Mouse (Mus musculus) G1E (cell line): ENCODE results near the gene Olfr522. TPM values are rescaled to one million over a fixed set of nuclear protein-coding genes. Genes with fewer than 3 reads are reported as not detected.
"Not testable (repeated sequence)": the region's sequence is repeated elsewhere in the genome, so short reads cannot be mapped to it uniquely, and the experiment has no call there.

Source experiments
- ATAC-seq: 2 replicates; pipeline ENCODE4 v1.8.0; 2016; ENCODE audit warnings: mild to moderate bottlenecking; ENCODE audit not compliant: insufficient number of reproducible peaks, poor library complexity, low FRiP score, severe bottlenecking; ENCODE audit errors: extremely low read depth
- DNase-seq: peaks from one replicate; pipeline ENCODE4 v3.0.0; 2012; ENCODE audit warnings: low spot score
- H3K27me3 ChIP-seq: 2 replicates; pipeline ENCODE4 v1.6.1; 2012; ENCODE audit warnings: mild to moderate bottlenecking, low read length, inconsistent platforms; ENCODE audit not compliant: insufficient read depth
- H3K36me3 ChIP-seq: replicated peaks from 2 replicates; pipeline ENCODE3; 2012; ENCODE audit warnings: mild to moderate bottlenecking, inconsistent platforms
- H3K4me1 ChIP-seq: 2 replicates; pipeline ENCODE4 v1.6.1; 2012; ENCODE audit warnings: low read depth, low read length, inconsistent platforms, mixed read lengths; ENCODE audit not compliant: insufficient read depth
- H3K4me3 ChIP-seq: 2 replicates; pipeline ENCODE4 v1.5.1; 2012; ENCODE audit warnings: low read depth, mild to moderate bottlenecking, inconsistent platforms, low read length, moderate library complexity, mixed read lengths
- H3K9me3 ChIP-seq: replicated peaks from 2 replicates; pipeline ENCODE4 v1.6.1; 2012; ENCODE audit warnings: inconsistent platforms
- CTCF ChIP-seq: IDR thresholded peaks from 2 replicates; pipeline ENCODE4 v1.5.1; 2012; ENCODE audit warnings: low read depth, low read length, inconsistent platforms, mixed read lengths
- GATA1 ChIP-seq: IDR thresholded peaks from 2 replicates; pipeline ENCODE4 v1.6.1; 2012; ENCODE audit warnings: borderline replicate concordance, low read length, inconsistent platforms, mixed read lengths
- GATA2 ChIP-seq: IDR thresholded peaks from 2 replicates; pipeline ENCODE4 v1.6.1; 2012; ENCODE audit warnings: low read depth, low read length, inconsistent platforms, borderline replicate concordance
- POLR2AphosphoS5 ChIP-seq: IDR thresholded peaks from 2 replicates; pipeline ENCODE4 v1.6.1; 2012; ENCODE audit warnings: low read depth, low read length, inconsistent platforms; ENCODE audit not compliant: insufficient replicate concordance
- TAL1 ChIP-seq: conservative IDR thresholded peaks from 2 replicates; pipeline ENCODE4 v1.6.1; 2012; ENCODE audit warnings: low read depth, low read length, inconsistent platforms, mixed read lengths
- polyA plus RNA-seq: library from polyadenylated mRNA; stranded (reverse); fragments of >175 nt; gene quantifications from 2 replicates; pipeline ENCODE4 v1.2.3, GENCODE M21; 2012
- total RNA-seq, 2 experiments: library from RNA; stranded (forward) in 1 of 2; stranded (reverse) in 1 of 2; fragments of 200-1000 nt in 1 of 2; fragments of >200 nt in 1 of 2; fragmentation: Nextera tagmentation in 1 of 2; gene quantifications; 2 replicates each; pipeline ENCODE4 v1.2.3; 2014 to 2017

Olfr522 gene
- total and polyA plus RNA-seq, 3 experiments = 0.05 TPM; not detected in 2

GRCm38 (mm10) chr7:140137135-140138020 is 27.2 kb downstream of the Olfr522 start, which contains the start of gene Mtg1:
Mtg1 (plus strand) TSS chr7:140137564.
- peaks cover 58% of the 10 kb centered on the region for H3K36me3 ChIP-seq
- DNase-seq = peak; percentile 90

GRCm38 (mm10) chr7:140135106-140135770 is 29.3 kb downstream of the Olfr522 start:
- ATAC-seq = no peak
- Histone ChIP-seq H3K4me3 (no peak overlapping the region; the same call in 1 of the 2 replicates), H3K36me3 (peaks cover 65% of the 10 kb centered on the region), H3K4me1 (peaks cover 67% of the 10 kb centered on the region), H3K9me3 (no peaks in the 10 kb centered on the region), H3K27me3 (no peaks in the 10 kb centered on the region)
- no peak for DNase-seq
- TF ChIP-seq GATA1 (no peak), POLR2AphosphoS5 (no peak), TAL1 (no peak), CTCF (no peak), GATA2 (no peak)

More at GRCm38 (mm10) chr7:140137135-140138020, 27.2 kb downstream of the Olfr522 start, which contains the start of gene Mtg1:
- ATAC-seq = peak; percentile 68
- Histone ChIP-seq H3K27me3 (no peaks in the 10 kb centered on the region), H3K4me3 (peak within 1 kb of the TSS; percentile 96), H3K4me1 (peaks cover 64% of the 10 kb centered on the region), H3K9me3 (no peaks in the 10 kb centered on the region)
- TF ChIP-seq GATA2 = no peak
- TF ChIP-seq CTCF = no peak
- no peak for TF ChIP-seq TAL1
- TF ChIP-seq GATA1 = no peak
- TF ChIP-seq POLR2AphosphoS5 = no peak

GRCm38 (mm10) chr7:140134033-140134432 is 30.5 kb downstream of the Olfr522 start:
- not testable (repeated sequence) for DNase-seq
- H3K4me1 ChIP-seq = peaks cover 64% of the 10 kb centered on the region
- peak; percentile 64 for ATAC-seq

GRCm38 (mm10) chr7:140132184-140132583 is 32.4 kb downstream of the Olfr522 start:
- DNase-seq, ATAC-seq, H3K9me3 ChIP-seq, H3K4me3 ChIP-seq, H3K27me3 ChIP-seq: not testable (repeated sequence)
- H3K36me3 ChIP-seq = peaks cover 78% of the 10 kb centered on the region
- H3K4me1 ChIP-seq = peaks cover 65% of the 10 kb centered on the region

More at GRCm38 (mm10) chr7:140134033-140134432, 30.5 kb downstream of the Olfr522 start:
- not testable (repeated sequence) for H3K27me3 ChIP-seq, H3K9me3 ChIP-seq
- Histone ChIP-seq H3K4me3 (peak overlapping the region; percentile 7; the same call in 1 of the 2 replicates), H3K36me3 (peaks cover 65% of the 10 kb centered on the region)

GRCm38 (mm10) chr7:140127911-140128310 is 36.7 kb downstream of the Olfr522 start:
- Histone ChIP-seq H3K4me3 (no peak overlapping the region), H3K9me3 (no peaks in the 10 kb centered on the region), H3K36me3 (peaks cover 56% of the 10 kb centered on the region), H3K4me1 (peaks cover 68% of the 10 kb centered on the region), H3K27me3 (no peaks in the 10 kb centered on the region)
- DNase-seq = no peak
- ATAC-seq = no peak
- TF ChIP-seq GATA2 (no peak), TAL1 (no peak), GATA1 (no peak), CTCF (no peak), POLR2AphosphoS5 (no peak)

GRCm38 (mm10) chr7:140126934-140127333 is 37.6 kb downstream of the Olfr522 start:
- peak overlapping the region; percentile 68 for H3K4me3 ChIP-seq
- no peak for ATAC-seq
- H3K36me3 ChIP-seq = peaks cover 49% of the 10 kb centered on the region
- no peak for TF ChIP-seq POLR2AphosphoS5
- TF ChIP-seq GATA2 = no peak
- TF ChIP-seq GATA1 = no peak
- TF ChIP-seq CTCF = no peak
- TF ChIP-seq TAL1 = no peak
- no peaks in the 10 kb centered on the region for H3K27me3 ChIP-seq
- DNase-seq = no peak
- H3K4me1 ChIP-seq = peaks cover 64% of the 10 kb centered on the region
- H3K9me3 ChIP-seq = no peaks in the 10 kb centered on the region
